Mouse (Mus musculus) hindbrain, postnatal 0 days (tissue): ENCODE results near the gene Phf20. TPM values are rescaled to one million over a fixed set of nuclear protein-coding genes. Genes with fewer than 3 reads are reported as not detected.

ENCODE experiments used
- ATAC-seq: fragments of 200-750 bp; cut with Nextera tagmentation; 2 replicates; pipeline ENCODE4 v1.8.0; 2017; ENCODE audit warnings: mild to moderate bottlenecking, moderate TSS enrichment, moderate library complexity
- DNase-seq: peaks from one replicate; pipeline ENCODE4 v3.0.0-alpha.2; 2015; ENCODE audit warnings: low spot score
- H3K27ac ChIP-seq: fragments of 300-500 bp; sonication (generic); 2 replicates; pipeline ENCODE4 v1.5.1; 2014; ENCODE audit warnings: mild to moderate bottlenecking
- H3K27me3 ChIP-seq: fragments of 300-500 bp; sonication (generic); 2 replicates; pipeline ENCODE4 v1.6.1; 2014; ENCODE audit warnings: low read length, mixed read lengths; ENCODE audit not compliant: insufficient read depth
- H3K36me3 ChIP-seq: fragments of 300-500 bp; sonication (generic); 2 replicates; pipeline ENCODE4 v1.6.1; 2014; ENCODE audit warnings: low read length, mixed read lengths; ENCODE audit not compliant: insufficient read depth
- H3K4me1 ChIP-seq: fragments of 300-500 bp; sonication (generic); 2 replicates; pipeline ENCODE4 v1.6.1; 2014; ENCODE audit warnings: antibody characterized with exemption, low read length, mixed read lengths; ENCODE audit not compliant: insufficient read depth
- H3K4me2 ChIP-seq: fragments of 300-500 bp; sonication (generic); 2 replicates; pipeline ENCODE4 v1.6.1; 2014; ENCODE audit warnings: low read depth, mild to moderate bottlenecking, low read length, moderate library complexity, mixed read lengths
- H3K4me3 ChIP-seq: fragments of 300-500 bp; sonication (generic); 2 replicates; pipeline ENCODE4 v1.5.1; 2014; ENCODE audit warnings: low read length
- H3K9ac ChIP-seq: fragments of 300-500 bp; sonication (generic); replicated peaks from 2 replicates; pipeline ENCODE4 v1.6.1; 2014; ENCODE audit warnings: mild to moderate bottlenecking, low read length, moderate library complexity, mixed read lengths
- H3K9me3 ChIP-seq: fragments of 300-500 bp; sonication (generic); 2 replicates; pipeline ENCODE4 v1.6.1; 2016; ENCODE audit warnings: low read length, mixed read lengths
- CTCF ChIP-seq: IDR thresholded peaks from 2 replicates; pipeline ENCODE4 v1.5.1; 2016; ENCODE audit warnings: antibody characterized with exemption, control low read depth, low read depth
- WGBS: fragments of 180-500 bp; shearing (Covaris S2); extraction: QIAGEN DNeasy Blood & Tissue Kit; methylation state at CpG from one replicate; pipeline ENCODE4 v1.1.7; 2014; 5-methylcytosine and 5-hydroxymethylcytosine counted together
- microRNA-seq, 2 experiments: library from miRNA; unstranded; fragments of <30 nt; microRNA quantifications; one replicate each; pipeline ENCODE4; 2016
- polyA plus RNA-seq: library from polyadenylated mRNA; unstranded; fragments of >200 nt; fragmentation: Nextera tagmentation; extraction: Ambion mirVana; gene quantifications from 2 replicates; pipeline ENCODE4 v1.2.1, GENCODE M21; 2015
- total RNA-seq: library from RNA; depleted of rRNA; stranded (reverse); fragments of >200 nt; gene quantifications from 2 replicates; pipeline ENCODE4 v1.2.3, GENCODE M21; 2014; rRNA removed

The Phf20 gene
- total and polyA plus RNA-seq, 2 experiments from 2014 or later: 27.3 to 100 TPM

GRCm38 (mm10) chr2:156348812-156349211 is 152.5 kb downstream of the Phf20 start:
- ATAC-seq (no peak), DNase-seq (no peak)
- Histone ChIP-seq H3K9me3 (no peaks in the 10 kb centered on the region), H3K36me3 (no peaks in the 10 kb centered on the region), H3K27ac (peak overlapping the region; percentile 34; the same call in 1 of the 2 replicates), H3K4me1 (no peaks in the 10 kb centered on the region), H3K4me3 (no peak overlapping the region), H3K27me3 (no peaks in the 10 kb centered on the region), H3K9ac (no peak overlapping the region), H3K4me2 (no peak overlapping the region)
- 85% methylated on average over 4 of the region's 4 CpGs for WGBS
- no peak for TF ChIP-seq CTCF

- DNase-seq (peak; percentile 59), ATAC-seq (peak; percentile 68)
- Histone ChIP-seq H3K9ac (no peak overlapping the region), H3K4me3 (no peak overlapping the region), H3K9me3 (no peaks in the 10 kb centered on the region), H3K27ac (peak overlapping the region; percentile 34; the same call in 1 of the 2 replicates), H3K36me3 (no peaks in the 10 kb centered on the region), H3K27me3 (no peaks in the 10 kb centered on the region), H3K4me1 (no peaks in the 10 kb centered on the region), H3K4me2 (no peak overlapping the region)
- TF ChIP-seq CTCF: no peak
- WGBS: 55% methylated on average over 4 of the region's 4 CpGs
These were observed 153.1 kb downstream of the Phf20 start for GRCm38 (mm10) chr2:156349286-156349848.

GRCm38 (mm10) chr2:156351243-156351642 is 155.0 kb downstream of the Phf20 start:
- DNase-seq (no peak), ATAC-seq (no peak)
- 86% methylated on average over 7 of the region's 7 CpGs for WGBS

GRCm38 (mm10) chr2:156352413-156353165 is 156.3 kb downstream of the Phf20 start:
- ATAC-seq (no peak), DNase-seq (no peak)
- no peak overlapping the region for H3K4me3 ChIP-seq
- 72% methylated on average over 8 of the region's 8 CpGs for WGBS
- H3K9me3 ChIP-seq: no peaks in the 10 kb centered on the region
- H3K27me3 ChIP-seq: no peaks in the 10 kb centered on the region
- H3K4me1 ChIP-seq: no peaks in the 10 kb centered on the region
- no peak overlapping the region for H3K4me2 ChIP-seq
- peak; percentile 45 for TF ChIP-seq CTCF
- H3K36me3 ChIP-seq: no peaks in the 10 kb centered on the region
- H3K9ac ChIP-seq: no peak overlapping the region
- peak overlapping the region; percentile 26; the same call in 1 of the 2 replicates for H3K27ac ChIP-seq

More at GRCm38 (mm10) chr2:156351243-156351642, 155.0 kb downstream of the Phf20 start:
- no peaks in the 10 kb centered on the region for H3K27me3 ChIP-seq
- peak; percentile 24; the same call in 1 of the 2 replicates for TF ChIP-seq CTCF
- H3K36me3 ChIP-seq: no peaks in the 10 kb centered on the region
- H3K4me1 ChIP-seq: no peaks in the 10 kb centered on the region
- H3K27ac ChIP-seq: no peak overlapping the region
- H3K9me3 ChIP-seq: no peaks in the 10 kb centered on the region
- H3K9ac ChIP-seq: no peak overlapping the region
- H3K4me3 ChIP-seq: no peak overlapping the region
- no peak overlapping the region for H3K4me2 ChIP-seq

- H3K27me3 ChIP-seq: no peaks in the 10 kb centered on the region
- no peak overlapping the region for H3K9ac ChIP-seq
- H3K27ac ChIP-seq: peak overlapping the region; percentile 26; the same call in 1 of the 2 replicates
- H3K4me1 ChIP-seq: no peaks in the 10 kb centered on the region
- H3K36me3 ChIP-seq: no peaks in the 10 kb centered on the region
- ATAC-seq: peak; percentile 36; the same call in 1 of the 2 replicates
- DNase-seq: peak; percentile 5
- no peak overlapping the region for H3K4me3 ChIP-seq
- no peaks in the 10 kb centered on the region for H3K9me3 ChIP-seq
- TF ChIP-seq CTCF: no peak
- H3K4me2 ChIP-seq: no peak overlapping the region
- 40% methylated on average over 7 of the region's 7 CpGs for WGBS
These were observed 157.0 kb downstream of the Phf20 start for GRCm38 (mm10) chr2:156353265-156353692.

GRCm38 (mm10) chr2:156356031-156356430 is 159.8 kb downstream of the Phf20 start:
- no peak overlapping the region for H3K4me3 ChIP-seq
- WGBS: 25% methylated on average over 7 of the region's 7 CpGs
- peak; percentile 90 for ATAC-seq

More at GRCm38 (mm10) chr2:156356031-156356430, 159.8 kb downstream of the Phf20 start:
- TF ChIP-seq CTCF: no peak
- Histone ChIP-seq H3K36me3 (no peaks in the 10 kb centered on the region), H3K9me3 (no peaks in the 10 kb centered on the region), H3K9ac (no peak overlapping the region), H3K27ac (peak overlapping the region; percentile 36; the same call in 1 of the 2 replicates), H3K4me2 (no peak overlapping the region), H3K4me1 (no peaks in the 10 kb centered on the region), H3K27me3 (no peaks in the 10 kb centered on the region)
- DNase-seq: peak; percentile 81

Small RNA genes within 50 kb of the gene (microRNA-seq; reads per million reads assigned to microRNA genes)
- 0 reads per million in 2 experiments for gene Gm22759

Other genes starting within 250 kb of the Phf20 start
- gene Cep250, start 240.0 kb upstream of the Phf20 start, total RNA-seq: 20.8 and 24.9 TPM in 2 replicates
- gene Cep250, start 240.0 kb upstream of the Phf20 start, polyA plus RNA-seq: 11.9 and 13.1 TPM in 2 replicates
- gene 6430550D23Rik, start 188.5 kb upstream of the Phf20 start, total RNA-seq: 0.50 and 1.3 TPM in 2 replicates
- gene 6430550D23Rik, start 188.5 kb upstream of the Phf20 start, polyA plus RNA-seq: 0.97 and 1.4 TPM in 2 replicates
- 288 and 352 TPM in 2 replicates for gene Ergic3, start 188.4 kb upstream of the Phf20 start, total RNA-seq
- gene Ergic3, start 188.4 kb upstream of the Phf20 start, polyA plus RNA-seq: 430 and 472 TPM in 2 replicates
- gene Fer1l4, start 143.5 kb upstream of the Phf20 start, total RNA-seq: not detected in 2 replicates
- gene Fer1l4, start 143.5 kb upstream of the Phf20 start, polyA plus RNA-seq: 0.15 TPM in 1 of 2 replicates, not detected in the other
- 7.9 and 18.5 TPM in 2 replicates for gene Spag4, start 131.3 kb upstream of the Phf20 start, total RNA-seq
- gene Spag4, start 131.3 kb upstream of the Phf20 start, polyA plus RNA-seq: 8.3 and 8.7 TPM in 2 replicates
- 49.8 and 65.0 TPM in 2 replicates for gene Cpne1, start 84.5 kb upstream of the Phf20 start, total RNA-seq
- gene Cpne1, start 84.5 kb upstream of the Phf20 start, polyA plus RNA-seq: 12.8 and 16.4 TPM in 2 replicates
- gene Rbm12, start 84.5 kb upstream of the Phf20 start, total RNA-seq: 27.1 and 33.9 TPM in 2 replicates
- gene Rbm12, start 84.5 kb upstream of the Phf20 start, polyA plus RNA-seq: 15.5 and 16.9 TPM in 2 replicates
- gene Gm28036, start 69.4 kb upstream of the Phf20 start, total RNA-seq: 46.0 and 82.1 TPM in 2 replicates
- gene Gm28036, start 69.4 kb upstream of the Phf20 start, polyA plus RNA-seq: 10.6 and 12.0 TPM in 2 replicates
- 113 and 152 TPM in 2 replicates for gene Romo1, start 52.4 kb upstream of the Phf20 start, total RNA-seq
- 604 and 613 TPM in 2 replicates for gene Romo1, start 52.4 kb upstream of the Phf20 start, polyA plus RNA-seq
- gene Nfs1, start 52.3 kb upstream of the Phf20 start, total RNA-seq: 42.2 and 49.2 TPM in 2 replicates
- gene Nfs1, start 52.3 kb upstream of the Phf20 start, polyA plus RNA-seq: 37.5 and 39.2 TPM in 2 replicates
- 250 and 341 TPM in 2 replicates for gene Rbm39, start 16.2 kb upstream of the Phf20 start, total RNA-seq
- gene Rbm39, start 16.2 kb upstream of the Phf20 start, polyA plus RNA-seq: 448 and 480 TPM in 2 replicates
- 1.7 and 3.3 TPM in 2 replicates for gene Cnbd2, start 115.8 kb downstream of the Phf20 start, total RNA-seq
- gene Cnbd2, start 115.8 kb downstream of the Phf20 start, polyA plus RNA-seq: 7.9 and 8.2 TPM in 2 replicates
- gene Scand1, start 116.2 kb downstream of the Phf20 start, total RNA-seq: 348 and 377 TPM in 2 replicates
- gene Scand1, start 116.2 kb downstream of the Phf20 start, polyA plus RNA-seq: 129 and 132 TPM in 2 replicates
- 228 and 259 TPM in 2 replicates for gene Epb41l1, start 224.4 kb downstream of the Phf20 start, total RNA-seq
- gene Epb41l1, start 224.4 kb downstream of the Phf20 start, polyA plus RNA-seq: 10.7 and 11.2 TPM in 2 replicates